Mouse (Mus musculus): ENCODE results near the gene Snx19. TPM values are rescaled to one million over a fixed set of nuclear protein-coding genes. Genes with fewer than 3 reads are reported as not detected.

The Snx19 gene
- polyA plus RNA-seq (2014; fragmentation: Nextera tagmentation; extraction: Ambion mirVana) = 23.6 and 27.6 TPM in 2 replicates

GRCm38 (mm10) chr9:30426882-30427632 lies at the start of gene Snx19:
Gene Snx19 (plus strand): TSS chr9:30427108.
- H3K36me3 ChIP-seq (ENCODE audit: control insufficient read depth, insufficient read depth, low read length) = no peaks in the 10 kb centered on the region
- H3K4me3 ChIP-seq (ENCODE audit: low read depth, low read length) = peak within 1 kb of the TSS; percentile 79
- ATAC-seq (ENCODE audit: low FRiP score) (peak; percentile 97), DNase-seq (ENCODE audit: low spot score) (peak; percentile 96)
- H3K4me2 ChIP-seq (replicated peaks; ENCODE audit: low read depth, low read length) = peak within 1 kb of the TSS; percentile 65
- no peaks in the 10 kb centered on the region for H3K27me3 ChIP-seq (ENCODE audit: control insufficient read depth, insufficient read depth, low read length)
- peaks cover 3% of the 10 kb centered on the region; the same call in 1 of the 2 replicates for H3K4me1 ChIP-seq (replicated peaks; ENCODE audit: control insufficient read depth, insufficient read depth, low read length)
- peak within 1 kb of the TSS; percentile 88 for H3K9ac ChIP-seq (ENCODE audit: low read depth, low read length)
- H3K9me3 ChIP-seq (ENCODE audit: control insufficient read depth, low read length) = no peaks in the 10 kb centered on the region
- no peak within 1 kb of the TSS for H3K27ac ChIP-seq (ENCODE audit: low read depth, low read length)
- WGBS = 3% methylated on average over 53 of the region's 53 CpGs

GRCm38 (mm10) chr9:30400771-30401170 lies 26.1 kb upstream of the Snx19 start:
- no peak overlapping the region for H3K4me2 ChIP-seq (replicated peaks; ENCODE audit: low read depth, low read length)
- WGBS = 79% methylated on average over 1 of the region's 1 CpGs
- H3K9me3 ChIP-seq (ENCODE audit: control insufficient read depth, low read length) = no peaks in the 10 kb centered on the region
- no peak overlapping the region for H3K9ac ChIP-seq (ENCODE audit: low read depth, low read length)
- no peaks in the 10 kb centered on the region for H3K27me3 ChIP-seq (ENCODE audit: control insufficient read depth, insufficient read depth, low read length)
- DNase-seq (ENCODE audit: low spot score) (no peak), ATAC-seq (ENCODE audit: low FRiP score) (no peak)
- H3K4me3 ChIP-seq (ENCODE audit: low read depth, low read length) = no peak overlapping the region
- no peaks in the 10 kb centered on the region for H3K4me1 ChIP-seq (replicated peaks; ENCODE audit: control insufficient read depth, insufficient read depth, low read length)
- no peak overlapping the region for H3K27ac ChIP-seq (ENCODE audit: low read depth, low read length)
- H3K36me3 ChIP-seq (ENCODE audit: control insufficient read depth, insufficient read depth, low read length) = no peaks in the 10 kb centered on the region

GRCm38 (mm10) chr9:30422940-30423339 lies 4.0 kb upstream of the Snx19 start:
- no peak overlapping the region for H3K27ac ChIP-seq (ENCODE audit: low read depth, low read length)
- H3K4me1 ChIP-seq (replicated peaks; ENCODE audit: control insufficient read depth, insufficient read depth, low read length) = no peaks in the 10 kb centered on the region
- H3K9me3 ChIP-seq (ENCODE audit: control insufficient read depth, low read length) = no peaks in the 10 kb centered on the region
- 9% methylated on average over 1 of the region's 1 CpGs for WGBS
- no peaks in the 10 kb centered on the region for H3K36me3 ChIP-seq (ENCODE audit: control insufficient read depth, insufficient read depth, low read length)
- no peaks in the 10 kb centered on the region for H3K27me3 ChIP-seq (ENCODE audit: control insufficient read depth, insufficient read depth, low read length)
- ATAC-seq (ENCODE audit: low FRiP score) (no peak), DNase-seq (ENCODE audit: low spot score) (peak; percentile 78)
- H3K4me3 ChIP-seq (ENCODE audit: low read depth, low read length) = no peak overlapping the region
- no peak overlapping the region for H3K4me2 ChIP-seq (replicated peaks; ENCODE audit: low read depth, low read length)
- H3K9ac ChIP-seq (ENCODE audit: low read depth, low read length) = no peak overlapping the region

- Histone ChIP-seq H3K27ac (ENCODE audit: low read depth, low read length) (no peak overlapping the region), H3K4me2 (replicated peaks; ENCODE audit: low read depth, low read length) (no peak overlapping the region), H3K4me1 (replicated peaks; ENCODE audit: control insufficient read depth, insufficient read depth, low read length) (peaks cover 3% of the 10 kb centered on the region; the same call in 1 of the 2 replicates), H3K9ac (ENCODE audit: low read depth, low read length) (no peak overlapping the region), H3K36me3 (ENCODE audit: control insufficient read depth, insufficient read depth, low read length) (no peaks in the 10 kb centered on the region), H3K4me3 (ENCODE audit: low read depth, low read length) (no peak overlapping the region), H3K9me3 (ENCODE audit: control insufficient read depth, low read length) (no peaks in the 10 kb centered on the region), H3K27me3 (ENCODE audit: control insufficient read depth, insufficient read depth, low read length) (no peaks in the 10 kb centered on the region)
- ATAC-seq (ENCODE audit: low FRiP score) (no peak), DNase-seq (ENCODE audit: low spot score) (no peak)
- 86% methylated on average over 7 of the region's 7 CpGs for WGBS
Measured at GRCm38 (mm10) chr9:30425178-30425577, 1.7 kb upstream of the Snx19 start.

- no peak overlapping the region for H3K9ac ChIP-seq (ENCODE audit: low read depth, low read length)
- no peaks in the 10 kb centered on the region for H3K9me3 ChIP-seq (ENCODE audit: control insufficient read depth, low read length)
- ATAC-seq (ENCODE audit: low FRiP score) (no peak), DNase-seq (ENCODE audit: low spot score) (no peak)
- peaks cover 3% of the 10 kb centered on the region; the same call in 1 of the 2 replicates for H3K4me1 ChIP-seq (replicated peaks; ENCODE audit: control insufficient read depth, insufficient read depth, low read length)
- H3K36me3 ChIP-seq (ENCODE audit: control insufficient read depth, insufficient read depth, low read length) = no peaks in the 10 kb centered on the region
- H3K27ac ChIP-seq (ENCODE audit: low read depth, low read length) = no peak overlapping the region
- 90% methylated on average over 5 of the region's 5 CpGs for WGBS
- no peaks in the 10 kb centered on the region for H3K27me3 ChIP-seq (ENCODE audit: control insufficient read depth, insufficient read depth, low read length)
- no peak overlapping the region; the same call in 1 of the 2 replicates for H3K4me2 ChIP-seq (replicated peaks; ENCODE audit: low read depth, low read length)
- no peak overlapping the region for H3K4me3 ChIP-seq (ENCODE audit: low read depth, low read length)
Measured at GRCm38 (mm10) chr9:30428231-30428630, 1.3 kb downstream of the Snx19 start.

GRCm38 (mm10) chr9:30430447-30430846 lies 3.5 kb downstream of the Snx19 start:
- no peak overlapping the region for H3K9ac ChIP-seq (ENCODE audit: low read depth, low read length)

GRCm38 (mm10) chr9:30431909-30432308 lies 5.0 kb downstream of the Snx19 start:
- DNase-seq (ENCODE audit: low spot score) (no peak), ATAC-seq (ENCODE audit: low FRiP score) (no peak)
- 0 out of 2 replicates have a peak, but pooled peaks cover 2% of the 10 kb centered on the region for H3K36me3 ChIP-seq (ENCODE audit: control insufficient read depth, insufficient read depth, low read length)
- no peak overlapping the region for H3K9ac ChIP-seq (ENCODE audit: low read depth, low read length)
- no peak overlapping the region for H3K4me3 ChIP-seq (ENCODE audit: low read depth, low read length)
- 89% methylated on average over 11 of the region's 11 CpGs for WGBS
- no peaks in the 10 kb centered on the region for H3K27me3 ChIP-seq (ENCODE audit: control insufficient read depth, insufficient read depth, low read length)
- H3K9me3 ChIP-seq (ENCODE audit: control insufficient read depth, low read length) = no peaks in the 10 kb centered on the region
- peaks cover 3% of the 10 kb centered on the region; the same call in 1 of the 2 replicates for H3K4me1 ChIP-seq (replicated peaks; ENCODE audit: control insufficient read depth, insufficient read depth, low read length)
- H3K4me2 ChIP-seq (replicated peaks; ENCODE audit: low read depth, low read length) = no peak overlapping the region
- H3K27ac ChIP-seq (ENCODE audit: low read depth, low read length) = no peak overlapping the region

More at GRCm38 (mm10) chr9:30430447-30430846, 3.5 kb downstream of the Snx19 start:
- Histone ChIP-seq H3K27me3 (ENCODE audit: control insufficient read depth, insufficient read depth, low read length) (no peaks in the 10 kb centered on the region), H3K9me3 (ENCODE audit: control insufficient read depth, low read length) (no peaks in the 10 kb centered on the region), H3K36me3 (ENCODE audit: control insufficient read depth, insufficient read depth, low read length) (no peaks in the 10 kb centered on the region), H3K4me1 (replicated peaks; ENCODE audit: control insufficient read depth, insufficient read depth, low read length) (peaks cover 3% of the 10 kb centered on the region; the same call in 1 of the 2 replicates), H3K27ac (ENCODE audit: low read depth, low read length) (no peak overlapping the region), H3K4me2 (replicated peaks; ENCODE audit: low read depth, low read length) (no peak overlapping the region), H3K4me3 (ENCODE audit: low read depth, low read length) (no peak overlapping the region)
- ATAC-seq (ENCODE audit: low FRiP score) = no peak
- WGBS = 79% methylated on average over 5 of the region's 5 CpGs
- no peak for DNase-seq (ENCODE audit: low spot score)

- Histone ChIP-seq H3K4me2 (replicated peaks; ENCODE audit: low read depth, low read length) (no peak overlapping the region), H3K4me1 (replicated peaks; ENCODE audit: control insufficient read depth, insufficient read depth, low read length) (no peaks in the 10 kb centered on the region; the same call in 1 of the 2 replicates), H3K27me3 (ENCODE audit: control insufficient read depth, insufficient read depth, low read length) (no peaks in the 10 kb centered on the region), H3K4me3 (ENCODE audit: low read depth, low read length) (no peak overlapping the region), H3K9ac (ENCODE audit: low read depth, low read length) (no peak overlapping the region), H3K36me3 (ENCODE audit: control insufficient read depth, insufficient read depth, low read length) (peaks cover 5% of the 10 kb centered on the region; the same call in 1 of the 2 replicates), H3K9me3 (ENCODE audit: control insufficient read depth, low read length) (no peaks in the 10 kb centered on the region), H3K27ac (ENCODE audit: low read depth, low read length) (no peak overlapping the region)
- WGBS = 96% methylated on average over 4 of the region's 4 CpGs
- DNase-seq (ENCODE audit: low spot score) = no peak
- no peak for ATAC-seq (ENCODE audit: low FRiP score)
Measured at GRCm38 (mm10) chr9:30433914-30434313, 7.0 kb downstream of the Snx19 start.
